Mouse (Mus musculus) right cerebral cortex, adult 2 months (tissue): Measurements from ENCODE around the gene Tstd3.

Experiments
- DNase-seq, 2 experiments: peaks; one replicate each; pipeline ENCODE4 v3.0.0; 2021 to 2022; ENCODE audit warnings: low spot score in 2 of 2

Gene Tstd3

DNA sequence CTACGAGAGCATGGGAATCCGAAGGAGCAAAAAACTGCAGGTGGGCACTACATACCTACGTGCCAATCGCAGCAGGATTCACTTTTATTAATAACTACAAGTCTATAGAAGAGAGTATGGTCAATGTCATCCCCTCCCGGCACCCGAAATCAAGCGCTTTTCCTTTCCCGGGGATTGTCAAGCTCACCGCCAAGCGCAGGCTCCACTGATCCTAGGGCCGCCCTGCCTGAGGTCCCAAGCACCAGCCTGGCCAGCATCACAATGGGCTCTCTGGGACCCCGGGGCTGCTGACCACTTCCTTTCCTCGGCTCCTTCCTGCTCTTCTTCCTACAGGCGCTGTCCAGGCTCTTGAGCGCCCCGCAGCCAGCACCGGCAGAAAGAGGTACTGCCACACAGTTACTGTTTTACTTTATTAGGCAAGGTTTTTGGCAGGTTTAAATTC lies at the start of gene Tstd3, which contains the start of gene Usp45:
Gene Tstd3, minus strand, starts transcription at position 350 of the 442 bp plus-strand sequence.
Gene Usp45, plus strand, starts transcription at position 294 of the 442 bp plus-strand sequence.
- DNase-seq = peak; percentile 86 to 91

DNA sequence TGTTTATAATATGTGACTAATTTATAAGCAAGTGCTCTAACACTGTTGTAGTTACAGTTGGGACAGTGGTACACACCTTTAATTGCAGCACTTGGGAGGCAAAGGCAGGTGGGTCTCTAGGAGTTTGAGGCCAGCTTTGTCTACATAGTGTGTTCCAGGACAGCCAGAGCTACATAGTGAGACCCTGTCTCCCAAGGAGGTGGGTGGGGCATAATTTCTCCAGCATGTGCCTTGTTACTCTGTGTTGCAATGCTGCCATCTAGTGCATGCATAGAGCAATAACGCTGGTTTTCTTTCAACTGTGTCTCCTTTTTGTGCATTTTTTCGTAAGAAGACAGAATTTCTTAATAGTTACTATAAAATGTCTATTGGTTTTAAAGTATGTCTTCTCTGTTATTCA lies 47.0 kb upstream of the Tstd3 start:
- DNase-seq = peak; percentile 47 to 52

DNA sequence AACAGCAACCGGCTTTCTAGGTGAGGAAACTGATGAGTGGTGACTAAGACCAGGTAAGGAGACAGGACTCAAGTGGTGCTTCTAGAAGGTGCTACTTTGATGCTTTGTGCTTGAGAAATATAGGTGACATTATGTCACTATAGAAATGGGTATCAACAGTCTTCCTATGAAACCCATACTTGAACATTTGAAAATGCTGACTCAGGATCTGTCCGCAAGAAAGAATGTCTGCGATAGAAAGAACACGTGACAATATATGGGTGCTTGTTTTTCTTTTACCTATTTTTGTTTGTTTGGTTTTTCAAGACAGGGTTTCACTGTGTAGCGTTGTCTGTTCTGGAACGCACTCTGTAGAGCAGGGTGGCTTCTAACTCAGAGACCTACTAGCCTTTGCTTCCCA lies 45.6 kb upstream of the Tstd3 start:
- DNase-seq = no peak

DNA sequence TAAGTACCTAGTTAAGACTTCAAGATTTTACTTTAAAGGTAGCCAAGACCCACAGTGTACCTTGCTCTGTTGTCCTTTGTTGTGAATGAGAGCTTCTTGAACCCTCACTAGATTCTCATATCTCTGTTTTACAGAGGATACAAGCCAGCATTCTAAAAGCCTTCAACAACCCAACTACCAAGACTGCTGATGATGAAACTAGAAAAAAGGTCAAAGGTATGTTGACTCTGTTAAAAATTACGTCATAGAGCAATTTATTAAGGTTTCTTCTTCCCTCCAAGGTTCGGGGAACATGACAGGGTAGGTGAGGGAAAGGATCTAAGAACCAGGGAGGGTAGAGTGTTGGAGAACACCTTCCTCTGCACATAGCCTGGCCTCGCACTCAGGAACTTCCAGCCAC lies 43.6 kb upstream of the Tstd3 start:
- DNase-seq = no peak

DNA sequence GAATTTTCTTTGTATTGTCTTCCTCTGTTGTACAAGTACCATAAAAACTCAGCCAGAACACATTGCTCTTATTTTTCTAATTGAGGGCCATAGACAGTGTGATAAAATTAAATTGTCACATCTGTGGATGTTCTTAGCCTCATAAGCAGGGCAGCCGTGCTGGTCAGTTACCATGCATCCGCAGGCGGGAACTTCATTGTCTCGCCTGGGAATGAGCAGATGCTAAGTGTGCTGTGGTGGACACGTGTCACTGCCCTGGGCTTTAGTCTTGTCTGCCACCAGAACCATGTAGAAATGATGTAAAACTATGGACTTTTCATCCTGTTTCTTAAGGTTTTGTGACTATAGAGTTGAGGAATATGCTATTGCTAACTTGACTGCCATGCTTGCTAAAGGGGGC lies 40.2 kb upstream of the Tstd3 start:
- no peak for DNase-seq

DNA sequence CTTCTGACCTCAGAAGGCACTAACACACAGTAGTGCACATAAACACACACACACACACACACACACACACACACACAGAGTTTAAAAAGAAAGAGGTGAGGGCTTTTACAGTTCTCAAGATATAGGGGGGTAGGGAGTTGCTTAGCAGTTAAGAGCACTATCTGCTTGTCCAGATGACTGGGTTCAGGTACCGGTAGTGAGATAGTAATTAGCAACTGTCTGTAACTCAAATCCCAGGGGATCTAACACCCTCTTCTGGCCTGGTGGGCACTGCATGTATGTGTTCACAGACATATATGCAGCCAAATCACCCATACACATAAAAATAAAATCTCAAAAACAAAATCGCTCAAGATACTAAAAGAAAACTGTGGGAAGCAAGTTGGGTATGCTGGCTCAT lies 34.6 kb upstream of the Tstd3 start:
- no peak for DNase-seq

DNA sequence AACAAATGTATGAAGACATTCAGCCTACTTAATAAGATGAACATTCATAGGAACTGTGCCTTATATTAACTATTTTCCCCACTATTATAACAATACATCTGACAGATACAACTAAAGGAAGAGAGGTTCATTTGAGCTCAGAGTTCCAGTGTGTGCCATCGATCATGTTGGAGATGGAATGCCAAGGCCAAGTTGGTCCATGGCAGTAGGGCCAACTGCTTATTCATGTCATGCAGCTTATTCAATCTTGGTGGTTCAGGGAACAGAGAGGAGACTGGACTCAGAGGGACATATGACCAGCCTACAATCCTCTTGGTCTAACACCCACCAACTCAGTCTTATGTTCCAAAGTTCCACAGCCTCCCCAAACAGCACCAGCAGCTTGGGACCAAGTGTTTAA lies 34.0 kb upstream of the Tstd3 start:
- DNase-seq = no peak

DNA sequence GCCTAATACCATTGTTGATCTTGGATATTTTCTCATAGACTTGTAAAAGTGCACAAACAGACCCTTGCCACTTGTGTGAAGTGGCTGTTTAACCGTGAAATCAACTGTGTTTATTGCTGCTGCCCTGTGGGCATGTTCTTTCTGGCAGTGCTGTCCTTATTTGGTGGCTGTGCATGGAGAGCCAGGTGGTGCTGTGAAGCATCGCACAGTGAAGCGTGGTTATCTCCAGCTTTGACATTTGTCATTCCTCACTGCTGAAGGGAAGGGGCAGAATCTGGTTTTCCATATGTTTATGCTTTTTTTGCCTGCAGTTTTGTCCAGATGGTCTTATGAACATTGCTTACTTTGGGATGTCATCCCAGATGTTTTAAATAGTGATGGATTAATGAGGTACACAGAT lies 26.6 kb upstream of the Tstd3 start:
- DNase-seq = no peak

DNA sequence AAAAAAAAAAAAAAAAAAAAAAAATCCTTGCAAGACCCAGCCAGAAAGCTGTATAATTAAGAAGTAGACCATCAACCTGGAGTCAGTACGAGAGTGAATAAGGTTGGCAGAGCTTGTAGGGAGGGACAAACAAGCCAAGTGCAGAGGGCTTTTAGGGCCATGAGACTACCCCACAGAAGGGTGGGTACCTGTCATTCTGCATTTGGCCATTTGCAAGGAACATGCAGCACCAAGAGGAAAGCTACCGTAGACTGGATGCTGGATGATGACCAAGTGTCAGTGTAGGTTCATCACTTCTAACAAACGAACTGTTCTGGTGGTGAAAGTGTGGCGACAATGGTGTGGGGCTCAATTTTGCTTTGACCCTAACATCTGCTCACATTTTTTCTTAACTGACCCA lies 22.8 kb upstream of the Tstd3 start:
- no peak for DNase-seq

DNA sequence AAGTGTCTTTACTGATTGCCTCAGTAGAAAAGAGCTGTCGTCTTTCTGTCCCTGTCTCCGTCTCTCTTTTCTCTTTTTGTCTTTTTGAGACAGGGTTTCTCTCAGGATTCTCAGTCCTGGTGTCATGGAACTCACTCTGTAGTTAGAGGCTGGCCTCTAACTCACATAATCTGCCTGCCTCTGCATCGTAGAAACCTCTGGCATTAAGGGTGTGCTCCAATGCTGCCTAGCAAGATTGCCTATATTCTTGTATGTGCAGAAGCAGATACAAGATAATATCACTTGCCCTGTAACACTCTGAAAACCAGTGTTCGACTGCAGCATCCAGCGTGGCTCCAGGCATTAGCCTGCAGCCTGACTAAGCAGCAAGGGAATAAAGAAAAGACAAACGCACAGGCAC lies 21.9 kb upstream of the Tstd3 start:
- no peak for DNase-seq

DNA sequence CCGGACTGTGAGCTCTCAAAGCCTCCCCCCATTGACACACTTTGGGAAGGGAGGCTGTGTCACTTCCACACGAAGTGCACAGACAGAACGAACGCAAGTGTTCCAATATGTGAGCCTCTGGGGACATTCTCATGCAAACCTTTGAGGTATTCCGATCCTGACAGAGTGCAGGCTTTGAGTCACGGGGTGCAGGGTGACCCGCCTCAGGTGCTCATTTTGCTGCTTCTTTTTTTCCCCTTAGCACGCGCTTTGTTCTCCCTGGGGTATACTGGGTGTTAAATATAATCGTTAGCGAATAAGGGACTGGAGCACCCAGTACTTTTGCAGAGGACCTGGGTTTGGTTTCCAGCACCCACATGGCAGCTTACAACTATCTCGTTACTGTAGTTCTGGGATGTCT lies 19.3 kb upstream of the Tstd3 start:
- no peak for DNase-seq

DNA sequence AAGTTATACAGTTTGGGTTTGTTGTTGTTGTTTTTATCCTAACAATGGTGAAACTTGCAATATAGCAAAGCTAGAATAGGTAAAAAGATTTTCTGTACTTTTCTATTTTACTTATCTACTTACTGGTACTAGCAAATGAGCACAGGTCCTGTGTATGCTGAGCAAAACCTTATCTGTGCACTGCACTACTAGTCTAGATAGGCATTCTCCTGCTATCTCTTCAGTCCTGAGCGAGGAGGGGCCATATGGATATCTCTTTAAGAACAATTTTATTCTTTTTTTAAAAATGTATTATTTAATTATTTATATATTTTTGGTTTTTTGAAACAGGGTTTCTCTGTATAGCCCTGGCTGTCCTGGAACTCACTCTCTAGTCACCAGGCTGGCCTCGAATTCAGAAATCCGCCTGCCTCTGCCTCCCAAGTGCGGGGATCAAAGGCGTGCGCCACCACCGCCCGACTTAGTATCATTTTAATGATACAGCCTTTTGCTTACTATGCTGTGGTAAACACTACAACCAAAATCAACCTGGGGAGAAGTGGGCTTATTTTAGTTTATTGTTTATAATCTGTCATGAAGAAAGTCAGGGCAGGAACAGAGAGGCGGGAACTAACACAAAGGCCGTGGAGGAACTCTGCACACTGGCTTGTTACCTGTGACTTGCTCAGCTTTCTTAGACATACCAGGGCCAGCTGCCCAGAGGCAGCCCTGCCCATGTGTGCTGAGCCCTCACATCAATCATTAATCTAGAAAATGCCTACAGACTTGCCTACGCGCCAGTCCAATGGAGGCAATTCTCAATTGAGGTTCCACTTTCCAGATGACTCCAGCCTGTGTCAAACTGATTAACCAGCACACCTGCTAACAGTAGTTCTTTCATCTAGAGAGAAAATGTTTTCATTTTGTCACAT lies 14.1 kb upstream of the Tstd3 start:
- DNase-seq = no peak

DNA sequence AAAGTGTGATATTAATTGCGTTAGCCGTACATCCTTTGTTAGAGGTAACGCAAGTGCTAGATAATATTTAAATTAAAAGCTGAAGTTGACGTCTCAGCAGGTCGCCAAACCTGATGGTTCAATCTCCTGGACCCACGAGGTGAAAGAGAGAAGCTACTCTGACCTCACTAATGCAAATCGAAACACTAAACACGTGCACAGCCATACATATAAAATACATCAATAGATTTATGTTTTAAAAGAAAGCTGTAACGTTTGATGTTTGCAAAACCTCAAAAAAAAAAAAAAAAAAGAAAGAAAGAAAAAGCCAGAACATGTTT lies 9.9 kb upstream of the Tstd3 start:
- no peak for DNase-seq

DNA sequence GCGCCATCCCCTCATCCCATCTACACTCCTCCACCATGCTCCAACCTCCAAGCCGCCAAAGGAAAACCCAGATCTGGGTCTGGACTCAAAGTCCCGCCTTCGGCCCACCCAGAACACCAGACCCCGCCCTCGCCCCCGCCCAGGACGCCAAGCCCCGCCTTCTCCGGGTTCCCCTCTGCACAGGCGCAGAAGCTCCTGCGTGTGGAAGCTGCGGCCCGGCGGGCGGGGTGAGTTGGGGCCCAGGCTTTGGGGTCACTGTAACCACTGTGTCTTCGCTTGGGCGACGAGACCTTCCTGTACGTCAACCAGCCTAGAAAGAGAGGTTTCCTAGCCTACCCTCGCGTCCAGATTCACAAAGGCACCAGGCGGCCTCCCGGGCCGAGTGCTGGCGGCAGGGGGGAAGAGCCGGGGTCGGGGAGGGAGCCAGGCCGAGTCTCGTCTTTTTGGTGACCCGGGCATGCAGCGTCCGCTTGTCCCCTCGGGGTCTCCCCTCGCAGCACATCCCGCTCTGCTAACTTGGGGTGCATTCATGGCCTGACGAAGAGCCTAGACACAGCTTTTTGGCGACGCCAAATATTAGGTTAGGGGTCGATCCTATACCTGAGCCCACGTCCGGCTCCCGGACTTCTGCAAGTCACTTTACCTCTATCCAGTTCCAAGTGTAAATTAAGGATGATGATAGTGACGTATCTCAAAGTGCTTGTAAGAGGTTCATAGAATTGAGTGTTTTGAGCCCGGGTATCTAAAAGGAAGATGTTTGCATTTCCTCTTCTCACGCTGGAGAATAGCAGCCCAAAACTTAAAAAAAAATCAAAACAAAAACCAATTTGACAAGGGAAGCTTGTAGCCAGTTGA lies 9.3 kb upstream of the Tstd3 start:
- peak; percentile 87 to 89 for DNase-seq

DNA sequence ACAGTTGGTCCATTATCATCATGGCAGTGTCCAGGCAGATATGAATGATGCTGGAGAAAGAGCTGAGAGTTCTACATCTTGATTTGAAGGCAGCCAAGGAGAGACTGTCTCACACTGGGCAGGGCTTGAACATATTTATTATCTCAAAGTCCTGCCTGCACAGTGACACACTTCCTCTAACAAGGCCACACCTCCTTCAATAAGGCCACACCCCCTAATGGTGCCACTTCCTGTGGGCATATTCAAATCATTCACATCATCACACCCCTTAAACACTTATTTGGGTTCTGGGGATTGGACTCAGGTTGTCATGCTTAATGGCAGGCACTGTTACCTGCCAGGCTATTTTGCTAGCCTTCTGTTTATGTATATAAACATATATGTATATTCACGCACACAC lies 5.3 kb upstream of the Tstd3 start:
- no peak for DNase-seq

DNA sequence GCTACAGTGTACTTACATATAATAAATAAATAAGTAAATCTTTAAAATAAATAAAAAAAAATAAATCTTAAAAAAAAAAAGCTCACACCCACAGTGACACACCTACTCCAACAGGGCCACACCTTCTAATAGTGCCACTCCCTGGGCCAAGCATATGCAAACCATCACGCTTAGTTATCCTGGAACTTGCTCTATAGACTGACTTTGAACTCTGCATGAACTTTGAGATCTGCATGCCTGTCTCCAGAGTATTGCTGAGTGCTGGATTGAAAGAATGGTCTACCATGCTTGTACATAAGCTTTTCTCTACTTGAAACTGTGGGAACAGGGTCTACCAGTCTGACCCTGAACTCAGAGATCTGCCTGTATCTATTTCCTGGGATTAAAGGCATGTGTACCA lies 4.1 kb upstream of the Tstd3 start:
- DNase-seq = no peak

DNA sequence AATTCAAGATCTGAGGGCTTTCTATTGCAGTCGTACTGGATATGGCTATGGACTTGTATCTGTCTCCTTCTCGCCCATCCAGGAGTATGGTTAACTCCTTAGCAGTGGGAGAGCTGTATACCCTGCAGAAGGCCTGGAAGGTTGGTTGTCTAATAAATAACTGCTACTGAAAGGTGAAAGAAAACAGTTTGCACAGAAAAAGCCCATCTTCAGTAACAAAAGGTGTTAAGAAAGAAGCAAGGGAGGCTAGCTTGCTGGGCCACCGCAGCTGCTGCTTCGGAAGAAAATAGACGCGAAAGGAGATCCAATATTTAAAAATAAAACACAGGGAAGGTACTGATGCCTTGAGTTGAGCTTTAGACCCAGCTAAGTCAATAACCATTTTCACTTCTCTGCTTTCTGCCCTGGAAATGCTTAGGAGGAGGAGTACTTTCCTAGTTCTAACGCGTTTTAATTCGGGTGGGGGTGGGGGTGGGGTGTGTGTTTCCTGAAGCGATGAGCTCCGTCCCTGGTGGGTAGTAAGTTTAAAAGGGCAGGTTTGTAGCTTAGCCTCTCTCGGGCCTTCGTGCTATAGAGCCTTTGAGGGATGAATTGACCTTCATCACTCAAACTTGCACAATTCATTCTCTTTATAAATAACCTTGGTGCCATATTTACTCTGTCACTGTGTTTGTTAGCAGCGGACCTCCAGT lies 695 bp downstream of the Tstd3 start:
- DNase-seq = peak in 1 of 2 experiments; percentile 25

DNA sequence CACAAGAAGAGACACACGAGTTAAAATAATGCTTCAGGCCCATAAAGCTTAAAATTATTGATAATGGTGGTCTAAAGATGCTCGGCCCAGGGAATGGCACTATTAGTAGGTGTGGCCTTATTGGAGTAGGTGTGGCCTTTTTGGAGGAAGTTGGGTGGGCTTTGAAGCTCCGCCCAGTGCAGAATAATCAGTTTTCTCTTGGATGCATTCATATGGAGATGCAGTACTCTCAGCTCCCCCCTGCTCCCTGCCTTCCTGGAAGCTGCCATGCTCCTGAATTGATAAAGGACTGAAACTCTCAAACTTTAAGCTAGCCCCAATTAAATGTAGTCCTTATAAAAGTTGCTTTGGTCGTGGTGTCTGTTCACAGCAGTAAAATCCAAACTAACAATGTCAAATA lies 3.2 kb downstream of the Tstd3 start:
- no peak for DNase-seq

DNA sequence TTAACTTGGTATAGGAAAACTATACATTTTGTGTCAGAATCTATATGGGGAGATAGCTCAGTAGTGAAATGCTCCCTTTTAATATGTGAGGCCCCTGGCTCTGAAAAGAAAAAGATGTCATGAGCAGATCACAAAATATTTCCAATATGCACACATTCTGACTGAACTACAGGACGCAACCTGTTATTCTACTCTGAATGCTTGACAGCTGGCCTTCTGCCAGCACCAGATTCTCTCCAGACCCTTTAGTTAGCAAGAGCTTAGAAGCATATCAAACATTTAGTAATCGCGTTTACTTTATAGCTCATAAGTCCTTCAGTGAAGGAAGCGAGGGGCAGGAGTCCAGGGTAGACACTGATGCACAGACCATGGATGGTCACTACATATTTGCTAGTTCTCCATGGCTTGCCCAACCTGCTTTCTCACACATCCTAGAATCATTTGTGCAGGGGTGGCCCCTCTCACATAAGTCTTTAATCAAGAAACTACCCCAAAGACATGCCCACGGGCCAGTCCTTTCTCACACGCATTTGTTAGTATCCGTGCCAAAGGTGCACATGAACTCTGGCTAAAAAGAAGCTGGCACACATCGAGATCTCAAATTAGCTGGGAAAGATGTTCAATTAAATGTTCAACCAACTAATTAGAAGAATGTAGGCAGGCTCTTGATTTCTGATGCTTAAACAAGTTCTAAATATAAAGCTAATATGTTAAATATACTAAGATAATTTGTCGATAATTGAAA lies 5.4 kb downstream of the Tstd3 start:
- no peak for DNase-seq

DNA sequence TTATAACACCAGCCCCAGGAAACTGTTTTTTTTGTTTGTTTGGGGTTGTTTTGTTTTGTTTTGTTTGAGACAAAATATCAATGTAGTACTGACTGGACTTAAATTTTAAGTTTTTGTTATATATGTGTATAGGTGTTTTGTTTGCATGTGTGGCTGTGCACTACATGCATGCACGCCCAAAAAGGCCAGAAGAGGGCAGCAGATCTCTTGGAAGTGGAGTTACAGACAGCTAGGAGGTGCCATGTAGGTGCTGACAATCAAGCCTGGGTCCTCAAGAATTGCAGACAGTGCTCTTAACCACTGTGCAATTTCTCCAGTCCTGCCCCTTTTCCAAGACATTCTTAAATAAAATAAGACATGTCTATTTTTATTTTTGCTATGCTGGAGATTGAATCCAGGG lies 8.2 kb downstream of the Tstd3 start:
- no peak for DNase-seq

DNA sequence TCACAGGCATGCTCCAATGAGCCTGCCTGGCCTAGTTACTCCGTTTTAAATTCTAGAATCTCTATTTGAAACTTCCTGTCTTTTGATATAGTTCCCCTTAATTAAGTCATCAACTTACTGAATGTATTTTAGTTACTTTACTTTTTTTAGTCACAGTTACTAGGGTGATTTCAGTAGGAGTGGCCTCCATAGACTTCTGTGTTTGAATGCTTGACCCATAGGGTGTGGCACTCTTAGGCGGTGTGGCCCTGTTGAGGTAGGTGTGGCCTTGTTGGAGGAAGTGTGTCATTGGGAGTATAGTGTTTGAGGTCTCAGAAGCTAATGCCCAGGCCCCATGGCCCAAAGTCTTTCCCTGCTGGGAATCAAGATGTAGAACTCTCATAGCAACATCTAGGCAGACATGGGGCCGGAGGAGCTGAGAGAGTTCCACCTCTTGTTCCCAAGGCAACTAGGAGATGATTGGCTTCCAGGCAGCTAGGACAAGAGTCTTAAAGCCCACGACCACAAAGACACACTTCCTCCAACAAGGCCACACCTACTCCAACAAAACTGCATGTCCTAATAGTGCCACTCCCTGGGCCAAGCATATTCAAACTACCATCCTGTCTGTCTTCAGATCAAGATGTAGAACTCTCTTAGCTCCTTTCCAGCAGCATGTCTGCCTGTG lies 11.8 kb downstream of the Tstd3 start:
- DNase-seq = no peak
